Mouse (Mus musculus): Measurements from ENCODE around the gene Paqr9. TPM values are rescaled to one million over a fixed set of nuclear protein-coding genes. Genes with fewer than 3 reads are reported as not detected.

Gene Paqr9
- polyA plus RNA-seq, 1 experiment, result 33.3 TPM

- WGBS, result 31% methylated on average over 13 of the region's 13 CpGs
- DNase-seq, result no peak
- Histone ChIP-seq H3K4me3 (ENCODE audit: insufficient read depth, low read depth, low read length) (no peak overlapping the region), H3K27ac (ENCODE audit: insufficient read depth, low read depth, low read length) (0 out of 2 replicates have a peak overlapping the region, but pooled peaks have one; percentile 33), H3K4me1 (ENCODE audit: control insufficient read depth, insufficient read depth, low read length) (peaks cover 11% of the 10 kb centered on the region; the same call in 1 of the 2 replicates), H3K27me3 (replicated peaks; ENCODE audit: control insufficient read depth, insufficient read depth, low read length) (no peaks in the 10 kb centered on the region), H3K36me3 (ENCODE audit: control insufficient read depth, insufficient read depth, low read length) (no peaks in the 10 kb centered on the region)
- TF ChIP-seq CTCF (conservative IDR thresholded peaks at IDR 0.05; ENCODE audit: insufficient read depth, insufficient read length, low read depth, low read length) (no peak), POLR2A (IDR thresholded peaks at IDR 0.05; ENCODE audit: low read depth, low read length) (no peak)
Observed at GRCm38 (mm10) chr9:95597466-95598178, 38.2 kb downstream of the Paqr9 start.

GRCm38 (mm10) chr9:95598179-95598721 is 38.8 kb downstream of the Paqr9 start:
- Histone ChIP-seq H3K36me3 (ENCODE audit: control insufficient read depth, insufficient read depth, low read length) (no peaks in the 10 kb centered on the region), H3K4me3 (ENCODE audit: insufficient read depth, low read depth, low read length) (0 out of 2 replicates have a peak overlapping the region, but pooled peaks have one; percentile 35), H3K27ac (ENCODE audit: insufficient read depth, low read depth, low read length) (0 out of 2 replicates have a peak overlapping the region, but pooled peaks have one; percentile 33), H3K27me3 (replicated peaks; ENCODE audit: control insufficient read depth, insufficient read depth, low read length) (no peaks in the 10 kb centered on the region), H3K4me1 (ENCODE audit: control insufficient read depth, insufficient read depth, low read length) (peaks cover 11% of the 10 kb centered on the region; the same call in 1 of the 2 replicates)
- 46% methylated on average over 19 of the region's 19 CpGs for WGBS
- TF ChIP-seq CTCF (conservative IDR thresholded peaks at IDR 0.05; ENCODE audit: insufficient read depth, insufficient read length, low read depth, low read length) (no peak), POLR2A (IDR thresholded peaks at IDR 0.05; ENCODE audit: low read depth, low read length) (no peak)
- no peak for DNase-seq

GRCm38 (mm10) chr9:95599399-95599798 is 39.9 kb downstream of the Paqr9 start:
- Histone ChIP-seq H3K27ac (ENCODE audit: insufficient read depth, low read depth, low read length) (no peak overlapping the region), H3K36me3 (ENCODE audit: control insufficient read depth, insufficient read depth, low read length) (no peaks in the 10 kb centered on the region), H3K4me3 (ENCODE audit: insufficient read depth, low read depth, low read length) (no peak overlapping the region), H3K4me1 (ENCODE audit: control insufficient read depth, insufficient read depth, low read length) (peaks cover 10% of the 10 kb centered on the region; the same call in 1 of the 2 replicates), H3K27me3 (replicated peaks; ENCODE audit: control insufficient read depth, insufficient read depth, low read length) (no peaks in the 10 kb centered on the region)
- peak; percentile 32 for DNase-seq
- TF ChIP-seq CTCF (conservative IDR thresholded peaks at IDR 0.05; ENCODE audit: insufficient read depth, insufficient read length, low read depth, low read length) (peak; percentile 50), POLR2A (IDR thresholded peaks at IDR 0.05; ENCODE audit: low read depth, low read length) (no peak)
- 89% methylated on average over 4 of the region's 4 CpGs for WGBS

- Histone ChIP-seq H3K4me3 (ENCODE audit: insufficient read depth, low read depth, low read length) (no peak overlapping the region), H3K27me3 (replicated peaks; ENCODE audit: control insufficient read depth, insufficient read depth, low read length) (no peaks in the 10 kb centered on the region), H3K4me1 (ENCODE audit: control insufficient read depth, insufficient read depth, low read length) (peaks cover 2% of the 10 kb centered on the region; the same call in 1 of the 2 replicates), H3K27ac (ENCODE audit: insufficient read depth, low read depth, low read length) (no peak overlapping the region), H3K36me3 (ENCODE audit: control insufficient read depth, insufficient read depth, low read length) (no peaks in the 10 kb centered on the region)
- 77% methylated on average over 3 of the region's 3 CpGs for WGBS
- no peak for DNase-seq
- no peak for TF ChIP-seq POLR2A (IDR thresholded peaks at IDR 0.05; ENCODE audit: low read depth, low read length)
- no peak for TF ChIP-seq CTCF (conservative IDR thresholded peaks at IDR 0.05; ENCODE audit: insufficient read depth, insufficient read length, low read depth, low read length)
Observed at GRCm38 (mm10) chr9:95602849-95603248, 43.4 kb downstream of the Paqr9 start.

GRCm38 (mm10) chr9:95603316-95603715 is 43.9 kb downstream of the Paqr9 start:
- H3K27ac ChIP-seq (ENCODE audit: insufficient read depth, low read depth, low read length), result no peak overlapping the region
- DNase-seq, result no peak
- H3K36me3 ChIP-seq (ENCODE audit: control insufficient read depth, insufficient read depth, low read length), result no peaks in the 10 kb centered on the region
- no peak for TF ChIP-seq POLR2A (IDR thresholded peaks at IDR 0.05; ENCODE audit: low read depth, low read length)
- H3K4me3 ChIP-seq (ENCODE audit: insufficient read depth, low read depth, low read length), result no peak overlapping the region
- no peaks in the 10 kb centered on the region for H3K27me3 ChIP-seq (replicated peaks; ENCODE audit: control insufficient read depth, insufficient read depth, low read length)
- WGBS, result 86% methylated on average over 9 of the region's 9 CpGs
- no peaks in the 10 kb centered on the region; the same call in 1 of the 2 replicates for H3K4me1 ChIP-seq (ENCODE audit: control insufficient read depth, insufficient read depth, low read length)

GRCm38 (mm10) chr9:95607196-95607595 is 47.7 kb downstream of the Paqr9 start:
- H3K4me3 ChIP-seq (ENCODE audit: insufficient read depth, low read depth, low read length), result no peak overlapping the region
- no peaks in the 10 kb centered on the region for H3K27me3 ChIP-seq (replicated peaks; ENCODE audit: control insufficient read depth, insufficient read depth, low read length)
- 72% methylated on average over 5 of the region's 5 CpGs for WGBS
- 0 out of 2 replicates have a peak, but pooled peaks have one; percentile 10 for TF ChIP-seq CTCF (conservative IDR thresholded peaks at IDR 0.05; ENCODE audit: insufficient read depth, insufficient read length, low read depth, low read length)
- TF ChIP-seq POLR2A (IDR thresholded peaks at IDR 0.05; ENCODE audit: low read depth, low read length), result no peak
- no peaks in the 10 kb centered on the region for H3K36me3 ChIP-seq (ENCODE audit: control insufficient read depth, insufficient read depth, low read length)
- DNase-seq, result no peak
- no peak overlapping the region for H3K27ac ChIP-seq (ENCODE audit: insufficient read depth, low read depth, low read length)
- no peaks in the 10 kb centered on the region; the same call in 1 of the 2 replicates for H3K4me1 ChIP-seq (ENCODE audit: control insufficient read depth, insufficient read depth, low read length)

- Histone ChIP-seq H3K27me3 (replicated peaks; ENCODE audit: control insufficient read depth, insufficient read depth, low read length) (no peaks in the 10 kb centered on the region), H3K4me1 (ENCODE audit: control insufficient read depth, insufficient read depth, low read length) (no peaks in the 10 kb centered on the region; the same call in 1 of the 2 replicates), H3K27ac (ENCODE audit: insufficient read depth, low read depth, low read length) (no peak overlapping the region), H3K36me3 (ENCODE audit: control insufficient read depth, insufficient read depth, low read length) (no peaks in the 10 kb centered on the region), H3K4me3 (ENCODE audit: insufficient read depth, low read depth, low read length) (no peak overlapping the region)
- DNase-seq, result no peak
- 77% methylated on average over 8 of the region's 8 CpGs for WGBS
- TF ChIP-seq CTCF (conservative IDR thresholded peaks at IDR 0.05; ENCODE audit: insufficient read depth, insufficient read length, low read depth, low read length) (no peak), POLR2A (IDR thresholded peaks at IDR 0.05; ENCODE audit: low read depth, low read length) (no peak)
Observed at GRCm38 (mm10) chr9:95612246-95612768, 52.9 kb downstream of the Paqr9 start.

Data from kidney, adult 2 months (tissue).